Mouse (Mus musculus) heart, embryonic 15.5 days (tissue): Measurements from ENCODE around the gene Gse1. TPM values are rescaled to one million over a fixed set of nuclear protein-coding genes. Genes with fewer than 3 reads are reported as not detected.

Experiments used
- ATAC-seq: fragments of 200-750 bp; cut with Nextera tagmentation; replicated peaks from 2 replicates; pipeline ENCODE4 v1.8.0; 2017; ENCODE audit warnings: low read depth, moderate TSS enrichment; ENCODE audit not compliant: insufficient number of reproducible peaks, insufficient read depth, low FRiP score
- H3K27ac ChIP-seq: fragments of 300-500 bp; sonication (generic); 2 replicates; pipeline ENCODE4 v1.5.1; 2015; ENCODE audit warnings: mild to moderate bottlenecking, inconsistent platforms
- H3K27me3 ChIP-seq: fragments of 300-500 bp; sonication (generic); 2 replicates; pipeline ENCODE4 v1.6.1; 2015; ENCODE audit warnings: inconsistent platforms
- H3K36me3 ChIP-seq: fragments of 300-500 bp; sonication (generic); 2 replicates; pipeline ENCODE4 v1.6.1; 2015; ENCODE audit warnings: mild to moderate bottlenecking, inconsistent platforms
- H3K4me1 ChIP-seq: fragments of 300-500 bp; sonication (generic); replicated peaks from 2 replicates; pipeline ENCODE4 v1.6.1; 2015; ENCODE audit warnings: inconsistent platforms
- H3K4me2 ChIP-seq: fragments of 300-500 bp; sonication (generic); 2 replicates; pipeline ENCODE4 v1.6.1; 2015; ENCODE audit warnings: inconsistent platforms, mild to moderate bottlenecking, moderate library complexity
- H3K4me3 ChIP-seq: fragments of 300-500 bp; sonication (generic); 2 replicates; pipeline ENCODE4 v1.5.1; 2015; ENCODE audit warnings: mild to moderate bottlenecking, inconsistent platforms
- H3K9ac ChIP-seq: fragments of 300-500 bp; sonication (generic); 2 replicates; pipeline ENCODE4 v1.6.1; 2015; ENCODE audit warnings: mild to moderate bottlenecking, inconsistent platforms
- H3K9me3 ChIP-seq: fragments of 300-500 bp; sonication (generic); replicated peaks from 2 replicates; pipeline ENCODE4 v1.6.1; 2016; ENCODE audit warnings: inconsistent platforms
- WGBS: fragments of 180-500 bp; shearing (Covaris S2); methylation state at CpG from one replicate; pipeline ENCODE4 v1.1.7; 2015; ENCODE audit warnings: mixed read lengths; 5-methylcytosine and 5-hydroxymethylcytosine counted together
- polyA plus RNA-seq: library from polyadenylated mRNA; unstranded; fragments of >200 nt; fragmentation: Nextera tagmentation; extraction: Ambion mirVana; gene quantifications from 2 replicates; pipeline ENCODE4 v1.2.1, GENCODE M21; 2015

Gene Gse1
- polyA plus RNA-seq, 1 experiment from 2014 or later, result 8.9 TPM

- Histone ChIP-seq H3K9me3 (no peaks in the 10 kb centered on the region), H3K27me3 (no peaks in the 10 kb centered on the region), H3K4me1 (peaks cover 49% of the 10 kb centered on the region), H3K4me2 (no peak overlapping the region), H3K4me3 (no peak overlapping the region), H3K27ac (no peak overlapping the region), H3K9ac (no peak overlapping the region), H3K36me3 (no peaks in the 10 kb centered on the region)
- 92% methylated on average over 7 of the region's 7 CpGs for WGBS
- ATAC-seq, result no peak
Measured at GRCm38 (mm10) chr8:120212596-120212995, 15.7 kb upstream of the Gse1 start.

- Histone ChIP-seq H3K4me1 (peaks cover 52% of the 10 kb centered on the region), H3K9me3 (no peaks in the 10 kb centered on the region), H3K4me3 (no peak overlapping the region), H3K27ac (no peak overlapping the region), H3K9ac (no peak overlapping the region), H3K36me3 (no peaks in the 10 kb centered on the region), H3K27me3 (no peaks in the 10 kb centered on the region), H3K4me2 (no peak overlapping the region)
- 92% methylated on average over 3 of the region's 3 CpGs for WGBS
- no peak for ATAC-seq
Measured at GRCm38 (mm10) chr8:120213229-120213628, 15.0 kb upstream of the Gse1 start.

DNA sequence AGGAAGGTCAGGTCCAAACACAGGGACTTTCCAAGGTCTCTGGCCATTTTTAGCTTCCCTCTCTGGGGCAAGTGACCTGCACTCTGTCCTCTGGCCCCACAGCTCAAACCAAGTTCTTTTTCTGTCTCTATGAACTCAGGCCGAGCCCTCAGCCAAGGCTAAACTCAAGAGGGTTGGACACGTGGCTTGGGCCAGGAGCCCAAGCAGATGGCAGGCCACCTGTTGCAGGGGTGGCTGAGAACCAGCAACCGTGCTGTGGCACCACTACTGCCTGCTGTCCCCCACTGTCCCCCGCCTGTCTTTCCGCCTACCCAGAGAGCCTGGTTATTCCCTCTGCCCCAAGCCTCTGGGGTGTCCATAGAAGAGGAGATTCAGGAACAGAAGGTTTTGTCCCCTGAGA lies 14.3 kb upstream of the Gse1 start:
- no peaks in the 10 kb centered on the region for H3K9me3 ChIP-seq
- H3K27me3 ChIP-seq, result no peaks in the 10 kb centered on the region
- no peak overlapping the region for H3K4me2 ChIP-seq
- 0 out of 2 replicates have a peak, but pooled peaks have one; percentile 21 for ATAC-seq
- H3K4me3 ChIP-seq, result no peak overlapping the region
- H3K36me3 ChIP-seq, result no peaks in the 10 kb centered on the region
- H3K27ac ChIP-seq, result no peak overlapping the region
- peaks cover 52% of the 10 kb centered on the region for H3K4me1 ChIP-seq
- H3K9ac ChIP-seq, result no peak overlapping the region
- WGBS, result 61% methylated on average over 5 of the region's 5 CpGs

DNA sequence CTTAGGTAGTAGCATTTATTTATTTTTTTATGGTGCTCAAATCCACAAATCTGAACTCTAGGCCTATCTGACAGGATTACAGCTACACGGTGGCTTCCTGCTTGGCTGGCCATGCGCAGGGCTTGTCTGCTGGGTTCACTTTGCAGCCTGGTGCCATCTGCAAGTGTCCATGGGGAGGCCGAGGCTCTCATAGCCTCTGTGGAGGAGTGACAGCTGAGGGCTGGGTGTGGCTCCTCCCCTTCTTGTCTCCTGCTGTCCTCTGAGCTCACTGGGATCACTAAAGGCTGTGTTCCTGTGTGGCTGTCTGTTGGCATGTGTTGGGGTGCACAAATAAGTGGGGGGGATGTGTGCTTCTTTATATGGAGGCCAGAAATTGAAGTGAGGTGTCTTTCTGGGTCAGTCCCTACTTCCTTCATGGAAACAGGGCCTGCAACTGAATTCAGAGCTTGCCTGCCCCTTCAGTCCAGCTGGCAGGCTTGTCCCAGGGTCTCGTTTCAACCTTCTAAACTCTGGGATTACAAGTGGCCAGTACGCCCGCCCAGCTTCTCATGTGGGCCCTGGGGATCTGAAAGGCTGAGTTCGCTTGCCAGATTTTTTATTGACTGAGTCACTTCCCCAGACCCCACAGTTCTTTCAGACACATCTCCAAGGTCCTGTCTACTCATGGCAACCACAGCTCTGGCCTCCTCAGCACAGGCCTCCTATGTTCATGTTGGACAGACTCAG lies 12.7 kb upstream of the Gse1 start:
- Histone ChIP-seq H3K9me3 (no peaks in the 10 kb centered on the region), H3K27me3 (no peaks in the 10 kb centered on the region; the same call in 1 of the 2 replicates), H3K4me2 (no peak overlapping the region), H3K4me1 (peaks cover 49% of the 10 kb centered on the region), H3K4me3 (no peak overlapping the region), H3K9ac (no peak overlapping the region), H3K27ac (peak overlapping the region; percentile 41), H3K36me3 (no peaks in the 10 kb centered on the region)
- ATAC-seq, result no peak
- 47% methylated on average over 7 of the region's 7 CpGs for WGBS

GRCm38 (mm10) chr8:120216855-120217830 lies 11.1 kb upstream of the Gse1 start:
- Histone ChIP-seq H3K4me3 (no peak overlapping the region), H3K4me1 (peaks cover 37% of the 10 kb centered on the region), H3K9me3 (no peaks in the 10 kb centered on the region), H3K36me3 (no peaks in the 10 kb centered on the region), H3K9ac (peak overlapping the region; percentile 20; the same call in 1 of the 2 replicates), H3K4me2 (0 out of 2 replicates have a peak overlapping the region, but pooled peaks have one; percentile 24), H3K27me3 (no peaks in the 10 kb centered on the region; the same call in 1 of the 2 replicates), H3K27ac (peak overlapping the region; percentile 81)
- WGBS, result 14% methylated on average over 13 of the region's 13 CpGs
- peak; percentile 58; the same call in 1 of the 2 replicates for ATAC-seq

DNA sequence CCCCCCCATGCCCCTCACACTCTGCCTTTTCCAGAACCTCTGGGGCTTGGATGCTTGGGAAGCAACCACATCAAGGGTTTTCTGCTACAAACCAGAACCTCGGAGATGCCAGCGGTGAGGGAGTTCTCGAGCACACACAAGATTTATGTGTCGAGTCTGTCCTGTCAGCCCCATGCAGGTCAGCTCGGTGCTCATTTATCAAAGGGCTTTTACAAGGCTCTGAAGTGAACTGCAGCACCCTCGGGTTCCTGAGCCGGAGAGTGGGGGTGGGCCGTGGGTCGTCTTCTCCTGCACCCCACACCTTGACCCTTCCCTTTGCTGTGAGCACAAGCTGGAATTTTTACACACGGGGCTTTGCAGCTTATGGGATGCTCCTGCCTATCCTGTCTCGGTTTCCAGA lies 5.7 kb upstream of the Gse1 start:
- no peaks in the 10 kb centered on the region; the same call in 1 of the 2 replicates for H3K27me3 ChIP-seq
- ATAC-seq, result no peak
- H3K36me3 ChIP-seq, result no peaks in the 10 kb centered on the region
- 52% methylated on average over 11 of the region's 11 CpGs for WGBS
- no peaks in the 10 kb centered on the region for H3K9me3 ChIP-seq
- H3K4me3 ChIP-seq, result no peak overlapping the region
- no peak overlapping the region for H3K4me2 ChIP-seq
- H3K9ac ChIP-seq, result no peak overlapping the region
- no peak overlapping the region for H3K27ac ChIP-seq
- peaks cover 13% of the 10 kb centered on the region for H3K4me1 ChIP-seq

- Histone ChIP-seq H3K27ac (no peak overlapping the region), H3K4me1 (peaks cover 23% of the 10 kb centered on the region), H3K4me3 (no peak overlapping the region), H3K9ac (0 out of 2 replicates have a peak overlapping the region, but pooled peaks have one; percentile 18), H3K36me3 (no peaks in the 10 kb centered on the region), H3K27me3 (peaks cover 8% of the 10 kb centered on the region), H3K4me2 (no peak overlapping the region), H3K9me3 (no peaks in the 10 kb centered on the region)
- WGBS, result 56% methylated on average over 11 of the region's 11 CpGs
- no peak for ATAC-seq
Measured at GRCm38 (mm10) chr8:120224521-120225420, 3.5 kb upstream of the Gse1 start.

- H3K27ac ChIP-seq, result no peak overlapping the region
- ATAC-seq, result no peak
Measured at GRCm38 (mm10) chr8:120225421-120226151, 2.7 kb upstream of the Gse1 start.

DNA sequence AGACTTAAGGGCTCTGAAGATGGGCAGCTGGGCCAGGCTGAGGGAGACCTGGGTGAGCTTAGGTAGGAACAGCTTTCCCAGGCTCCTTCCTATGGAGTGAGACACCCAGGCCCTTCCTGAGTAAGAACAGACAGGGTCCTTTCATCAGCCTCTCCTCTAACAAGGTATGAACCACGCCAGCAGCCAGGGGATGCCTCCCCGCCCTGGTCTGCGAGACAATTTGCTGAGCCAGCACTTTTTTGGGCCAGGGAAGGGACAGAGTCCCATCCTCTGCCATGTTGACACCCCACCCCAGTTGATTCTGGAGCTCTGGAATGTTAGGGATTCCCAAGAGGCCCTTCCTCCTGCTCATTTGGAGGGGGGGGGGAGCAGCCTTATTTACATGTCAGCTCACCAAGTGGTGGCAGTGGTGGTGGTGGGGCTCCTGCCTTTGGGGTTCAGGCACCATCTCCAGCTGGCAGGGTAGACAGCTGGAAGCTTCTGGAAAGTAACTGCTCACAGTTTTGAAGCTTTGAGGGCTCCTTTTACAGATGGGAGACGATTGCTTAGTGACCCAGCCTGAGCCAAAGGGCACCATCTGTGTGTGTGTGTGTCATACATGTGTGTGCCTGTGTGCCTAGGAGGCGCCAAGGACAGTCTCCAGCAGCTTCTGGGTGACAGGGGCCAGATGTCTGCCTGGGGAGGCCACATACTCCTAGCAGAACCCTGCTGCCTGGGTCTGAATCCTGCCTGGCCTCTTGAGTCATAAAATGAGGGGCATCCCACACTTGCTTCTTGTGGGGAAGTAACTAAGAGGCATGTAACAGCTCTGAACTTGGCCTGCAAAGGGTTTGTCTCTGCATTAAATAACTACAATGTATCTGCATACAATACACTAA lies 1.3 kb upstream of the Gse1 start:
- 61% methylated on average over 5 of the region's 5 CpGs for WGBS
- no peak overlapping the region for H3K9ac ChIP-seq
- ATAC-seq, result no peak
- no peak overlapping the region for H3K4me3 ChIP-seq
- peaks cover 22% of the 10 kb centered on the region for H3K27me3 ChIP-seq
- H3K9me3 ChIP-seq, result no peaks in the 10 kb centered on the region
- H3K36me3 ChIP-seq, result no peaks in the 10 kb centered on the region
- H3K4me2 ChIP-seq, result no peak overlapping the region
- peaks cover 42% of the 10 kb centered on the region for H3K4me1 ChIP-seq
- H3K27ac ChIP-seq, result no peak overlapping the region

More at GRCm38 (mm10) chr8:120225421-120226151, 2.7 kb upstream of the Gse1 start:
- 55% methylated on average over 10 of the region's 10 CpGs for WGBS
- Histone ChIP-seq H3K27me3 (peaks cover 16% of the 10 kb centered on the region), H3K4me2 (no peak overlapping the region), H3K4me3 (no peak overlapping the region), H3K9me3 (no peaks in the 10 kb centered on the region), H3K4me1 (peaks cover 29% of the 10 kb centered on the region), H3K36me3 (no peaks in the 10 kb centered on the region), H3K9ac (no peak overlapping the region)

DNA sequence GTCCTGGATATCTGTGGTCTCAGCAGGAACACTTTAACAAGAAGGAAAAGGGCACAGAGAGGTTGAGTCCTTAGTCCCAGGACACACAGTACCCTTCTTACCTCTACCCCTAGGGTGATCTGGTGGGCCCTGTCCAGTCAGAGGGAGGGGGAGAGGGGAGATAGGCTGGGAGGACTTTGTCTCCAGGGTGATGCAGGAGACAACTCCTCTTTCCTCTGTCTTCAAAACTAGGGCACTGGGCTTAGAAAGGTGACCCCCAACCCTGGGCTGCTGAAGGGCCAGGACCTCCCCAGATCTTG lies 729 bp upstream of the Gse1 start:
- H3K9me3 ChIP-seq, result no peaks in the 10 kb centered on the region
- no peaks in the 10 kb centered on the region for H3K36me3 ChIP-seq
- H3K9ac ChIP-seq, result no peak overlapping the region
- H3K4me3 ChIP-seq, result peak overlapping the region; percentile 54
- H3K27ac ChIP-seq, result no peak overlapping the region
- H3K4me1 ChIP-seq, result peaks cover 48% of the 10 kb centered on the region
- peak overlapping the region; percentile 99 for H3K4me2 ChIP-seq
- no peak for ATAC-seq
- peaks cover 22% of the 10 kb centered on the region for H3K27me3 ChIP-seq
